Mouse (Mus musculus) lung, embryonic 16.5 days (tissue): ENCODE data around the gene Dusp13. TPM values are rescaled to one million over a fixed set of nuclear protein-coding genes. Genes with fewer than 3 reads are reported as not detected.

Experiments
- ATAC-seq: fragments of 200-750 bp; cut with Nextera tagmentation; 2 replicates; pipeline ENCODE4 v1.8.0; 2017; ENCODE audit warnings: low read depth, mild to moderate bottlenecking, moderate library complexity
- H3K27ac ChIP-seq: fragments of 300-500 bp; sonication (generic); 2 replicates; pipeline ENCODE4 v1.5.1; 2014; ENCODE audit warnings: mild to moderate bottlenecking, control low read depth, low read length
- H3K27me3 ChIP-seq: fragments of 300-500 bp; sonication (generic); 2 replicates; pipeline ENCODE4 v1.6.1; 2014; ENCODE audit warnings: low read depth, low read length, mixed read lengths; ENCODE audit not compliant: control insufficient read depth, insufficient read depth
- H3K36me3 ChIP-seq: fragments of 300-500 bp; sonication (generic); 2 replicates; pipeline ENCODE4 v1.6.1; 2014; ENCODE audit warnings: low read length; ENCODE audit not compliant: control insufficient read depth, insufficient read depth
- H3K4me1 ChIP-seq: fragments of 300-500 bp; sonication (generic); replicated peaks from 2 replicates; pipeline ENCODE4 v1.6.1; 2014; ENCODE audit warnings: low read length, mixed read lengths; ENCODE audit not compliant: control insufficient read depth, insufficient read depth
- H3K4me2 ChIP-seq: fragments of 300-500 bp; sonication (generic); 2 replicates; pipeline ENCODE4 v1.6.1; 2014; ENCODE audit warnings: low read depth, low read length, control low read depth
- H3K4me3 ChIP-seq: fragments of 300-500 bp; sonication (generic); 2 replicates; pipeline ENCODE4 v1.5.1; 2014; ENCODE audit warnings: mild to moderate bottlenecking, low read length, control low read depth
- H3K9ac ChIP-seq: fragments of 300-500 bp; sonication (generic); 2 replicates; pipeline ENCODE4 v1.6.1; 2014; ENCODE audit warnings: low read length, control low read depth
- H3K9me3 ChIP-seq: fragments of 300-500 bp; sonication (generic); 2 replicates; pipeline ENCODE4 v1.6.1; 2016; ENCODE audit warnings: low read length; ENCODE audit not compliant: control insufficient read depth
- WGBS: fragments of 180-500 bp; shearing (Covaris S2); extraction: QIAGEN DNeasy Blood & Tissue Kit; methylation state at CpG from one replicate; pipeline ENCODE4 v1.1.7; 2014; 5-methylcytosine and 5-hydroxymethylcytosine counted together
- polyA plus RNA-seq: library from polyadenylated mRNA; unstranded; fragments of >200 nt; fragmentation: Nextera tagmentation; extraction: Ambion mirVana; gene quantifications from 2 replicates; pipeline ENCODE4 v1.2.1, GENCODE M21; 2015

The Dusp13 gene
- polyA plus RNA-seq, 1 experiment from 2014 or later, result 0.28 TPM

DNA sequence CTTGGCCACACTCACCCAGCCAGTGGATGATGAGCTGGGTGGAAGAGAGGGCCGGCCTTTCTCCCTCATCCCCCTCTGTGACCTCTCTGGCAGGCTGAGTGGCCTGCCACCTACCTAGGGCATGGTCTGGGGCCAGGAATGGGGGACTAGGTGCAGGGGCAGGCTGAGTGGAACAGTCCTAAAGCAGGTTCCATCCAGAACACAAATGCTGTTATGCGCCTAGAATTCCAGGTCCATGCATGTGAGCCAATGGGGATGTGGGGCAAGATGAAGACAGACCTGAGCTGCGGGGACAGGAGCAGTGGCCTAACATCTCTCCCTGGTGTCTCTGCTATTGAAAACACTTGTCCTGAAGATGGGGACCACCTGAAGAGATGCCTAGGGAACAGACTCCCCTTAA is 9.7 kb downstream of the Dusp13 start:
- H3K4me1 ChIP-seq, result no peaks in the 10 kb centered on the region
- no peak overlapping the region for H3K27ac ChIP-seq
- H3K36me3 ChIP-seq, result no peaks in the 10 kb centered on the region
- H3K4me3 ChIP-seq, result no peak overlapping the region
- no peak overlapping the region for H3K9ac ChIP-seq
- H3K27me3 ChIP-seq, result no peaks in the 10 kb centered on the region
- no peak overlapping the region for H3K4me2 ChIP-seq
- ATAC-seq, result peak; percentile 17; the same call in 1 of the 2 replicates
- 92% methylated on average over 3 of the region's 3 CpGs for WGBS
- no peaks in the 10 kb centered on the region for H3K9me3 ChIP-seq

DNA sequence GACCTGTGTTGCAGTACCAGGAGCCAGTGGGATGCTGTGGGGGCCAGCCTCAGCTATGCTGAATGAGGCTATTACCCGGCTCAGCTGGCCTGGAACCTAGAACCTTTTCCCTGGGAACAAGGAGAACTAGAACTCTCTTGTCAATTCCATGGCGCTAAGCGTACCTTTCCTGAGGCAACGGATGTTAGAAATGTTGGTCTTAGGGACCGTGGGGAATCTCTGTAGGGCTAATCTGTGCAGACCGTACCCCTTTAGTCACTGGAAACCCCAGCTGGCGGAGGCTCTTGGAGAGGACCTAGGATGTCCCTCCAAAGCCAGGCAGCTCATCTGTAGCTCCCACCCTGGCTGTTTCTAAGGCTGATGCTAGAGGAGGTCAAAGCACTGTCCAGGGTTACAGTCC is 10.6 kb downstream of the Dusp13 start:
- no peak for ATAC-seq
- Histone ChIP-seq H3K9me3 (no peaks in the 10 kb centered on the region), H3K4me1 (no peaks in the 10 kb centered on the region), H3K27ac (no peak overlapping the region), H3K27me3 (no peaks in the 10 kb centered on the region), H3K4me2 (no peak overlapping the region), H3K9ac (no peak overlapping the region), H3K36me3 (no peaks in the 10 kb centered on the region), H3K4me3 (no peak overlapping the region)
- 94% methylated on average over 7 of the region's 7 CpGs for WGBS

DNA sequence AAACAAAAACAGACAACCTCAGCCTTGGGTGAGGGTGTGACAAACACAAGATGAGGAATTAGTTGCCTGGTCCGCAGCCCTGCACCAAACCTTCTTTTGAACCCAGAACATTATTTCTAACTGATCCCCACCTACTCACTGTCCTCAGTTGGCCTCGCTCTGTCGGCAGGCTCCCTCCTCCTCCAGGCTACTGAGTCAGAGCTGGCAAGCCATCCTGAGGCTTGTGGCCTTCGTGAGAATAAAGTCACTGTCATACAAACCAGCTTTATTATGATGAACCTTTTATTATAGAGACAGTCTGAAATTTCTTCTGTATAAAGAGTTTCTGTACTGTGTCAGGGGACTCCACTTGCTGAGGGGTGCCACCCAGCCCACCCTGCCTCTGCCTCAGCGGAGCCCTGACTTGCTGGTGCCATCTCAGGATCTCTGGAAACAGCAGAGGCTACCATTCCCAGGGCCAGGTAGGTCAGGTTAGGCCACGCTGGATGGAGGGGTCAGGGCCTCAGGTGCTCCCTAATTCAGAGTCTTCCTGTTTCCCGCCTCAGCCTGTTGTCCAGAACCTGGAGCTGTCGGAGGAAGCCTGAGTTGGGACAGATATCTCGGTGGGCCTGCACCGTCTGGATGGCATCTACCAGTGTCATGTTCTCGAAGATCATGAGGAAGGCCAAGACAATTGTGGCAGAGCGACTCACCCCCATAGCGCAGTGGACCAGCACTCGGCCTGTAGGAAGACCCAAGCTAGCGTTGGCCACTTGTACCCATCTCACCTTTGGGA is 17.7 kb downstream of the Dusp13 start:
- no peak overlapping the region for H3K4me2 ChIP-seq
- no peaks in the 10 kb centered on the region for H3K4me1 ChIP-seq
- 87% methylated on average over 15 of the region's 15 CpGs for WGBS
- no peak for ATAC-seq
- no peaks in the 10 kb centered on the region; the same call in 1 of the 2 replicates for H3K9me3 ChIP-seq
- H3K27ac ChIP-seq, result no peak overlapping the region
- no peaks in the 10 kb centered on the region for H3K27me3 ChIP-seq
- H3K9ac ChIP-seq, result no peak overlapping the region
- no peaks in the 10 kb centered on the region for H3K36me3 ChIP-seq
- H3K4me3 ChIP-seq, result no peak overlapping the region

DNA sequence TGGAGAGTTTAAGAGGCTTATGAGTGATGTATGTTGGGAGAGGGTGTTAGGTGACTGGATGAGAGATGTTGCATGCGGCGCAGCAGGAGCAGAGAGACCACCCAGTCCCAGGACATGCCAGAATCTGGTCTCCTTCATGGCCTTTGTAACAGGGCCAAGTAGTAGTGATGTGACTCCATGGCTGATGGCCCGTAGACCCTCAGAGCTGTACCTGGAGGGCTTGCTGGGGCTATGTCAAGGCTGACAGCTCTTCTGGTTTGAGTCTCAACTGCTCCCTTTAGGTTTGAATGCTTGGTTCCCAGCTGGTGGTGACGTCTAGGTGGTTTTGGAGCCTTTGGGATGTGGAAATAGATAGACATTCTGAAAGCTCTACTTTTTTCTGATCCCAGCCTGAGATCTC is 21.0 kb downstream of the Dusp13 start:
- Histone ChIP-seq H3K9ac (no peak overlapping the region), H3K4me3 (no peak overlapping the region), H3K4me2 (no peak overlapping the region), H3K27me3 (no peaks in the 10 kb centered on the region), H3K4me1 (no peaks in the 10 kb centered on the region), H3K27ac (no peak overlapping the region), H3K36me3 (no peaks in the 10 kb centered on the region), H3K9me3 (no peaks in the 10 kb centered on the region; the same call in 1 of the 2 replicates)
- WGBS, result 85% methylated on average over 4 of the region's 4 CpGs
- ATAC-seq, result no peak

DNA sequence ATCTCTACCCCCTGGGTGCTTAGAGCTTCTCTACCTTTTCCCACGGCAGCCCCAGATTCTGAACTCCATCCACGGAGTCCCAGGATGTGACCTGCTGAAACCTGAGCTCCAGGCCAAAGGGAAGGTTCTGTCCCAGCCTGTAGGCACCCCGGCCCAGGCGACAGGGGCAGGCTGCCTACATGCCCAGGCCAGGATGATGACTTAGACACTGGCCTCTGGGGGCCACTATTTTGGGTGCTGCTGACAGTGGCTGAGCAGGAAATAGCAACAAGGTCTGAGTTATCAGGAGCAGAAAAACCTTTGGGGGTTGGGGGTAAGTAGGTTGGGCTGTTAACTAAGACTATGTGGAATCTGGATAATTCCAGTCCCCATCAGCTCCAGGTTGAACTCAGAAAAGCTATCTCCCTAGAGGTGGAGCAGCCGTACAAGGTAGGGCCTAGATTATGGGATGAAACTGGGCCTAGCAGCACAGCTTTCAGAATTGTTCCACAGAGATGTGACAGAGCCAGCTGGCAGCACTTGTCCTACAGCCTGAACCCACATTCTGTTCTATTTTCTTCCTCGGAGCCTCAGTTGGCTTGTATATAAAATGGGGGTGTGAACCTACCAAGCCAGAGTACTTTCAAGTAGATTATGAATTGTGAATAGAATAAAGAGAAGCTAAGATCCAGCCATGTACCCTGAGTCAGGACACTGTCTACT is 21.8 kb downstream of the Dusp13 start:
- no peak overlapping the region for H3K27ac ChIP-seq
- WGBS, result 64% methylated on average over 6 of the region's 6 CpGs
- H3K4me2 ChIP-seq, result no peak overlapping the region
- no peak for ATAC-seq
- no peaks in the 10 kb centered on the region for H3K27me3 ChIP-seq
- no peaks in the 10 kb centered on the region; the same call in 1 of the 2 replicates for H3K9me3 ChIP-seq
- no peak overlapping the region for H3K4me3 ChIP-seq
- H3K9ac ChIP-seq, result no peak overlapping the region
- H3K4me1 ChIP-seq, result no peaks in the 10 kb centered on the region
- H3K36me3 ChIP-seq, result no peaks in the 10 kb centered on the region

DNA sequence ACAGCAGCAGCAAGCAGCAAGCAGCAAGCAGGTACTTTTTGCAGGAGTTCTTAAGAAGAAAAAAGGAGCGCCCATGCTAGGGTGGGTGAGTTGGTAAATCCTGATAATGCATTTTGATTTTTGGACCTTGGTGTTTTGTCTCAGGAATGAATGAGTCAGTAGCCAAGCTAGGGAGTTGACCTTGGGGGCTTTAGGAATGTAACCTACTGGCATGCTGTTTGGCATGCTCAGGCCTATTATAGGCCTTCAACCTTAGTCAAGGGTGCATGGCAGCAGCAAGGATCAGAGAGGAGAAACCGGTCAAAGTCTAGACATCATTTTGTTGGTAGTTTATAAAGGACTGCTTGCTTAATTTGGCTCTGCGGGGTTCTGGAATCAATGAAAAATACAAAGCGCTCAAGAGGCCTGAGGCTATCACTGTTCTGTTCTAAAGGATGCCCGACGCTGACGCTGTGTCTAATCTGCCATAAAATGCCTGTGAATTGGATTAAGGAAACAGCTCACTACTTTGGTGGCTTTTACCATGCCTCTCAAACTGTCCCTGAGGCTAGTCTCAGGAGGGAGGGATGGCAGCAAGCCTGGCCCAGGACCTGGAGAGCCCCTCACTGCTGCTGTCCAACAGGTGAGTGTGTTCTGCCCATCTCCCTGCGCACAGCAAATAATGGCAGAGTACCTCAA is 28.8 kb downstream of the Dusp13 start:
- Histone ChIP-seq H3K9me3 (no peaks in the 10 kb centered on the region), H3K27ac (no peak overlapping the region), H3K36me3 (no peaks in the 10 kb centered on the region), H3K4me3 (no peak overlapping the region), H3K27me3 (no peaks in the 10 kb centered on the region), H3K9ac (no peak overlapping the region), H3K4me1 (peaks cover 5% of the 10 kb centered on the region; the same call in 1 of the 2 replicates), H3K4me2 (no peak overlapping the region)
- no peak for ATAC-seq
- WGBS, result 91% methylated on average over 8 of the region's 8 CpGs

DNA sequence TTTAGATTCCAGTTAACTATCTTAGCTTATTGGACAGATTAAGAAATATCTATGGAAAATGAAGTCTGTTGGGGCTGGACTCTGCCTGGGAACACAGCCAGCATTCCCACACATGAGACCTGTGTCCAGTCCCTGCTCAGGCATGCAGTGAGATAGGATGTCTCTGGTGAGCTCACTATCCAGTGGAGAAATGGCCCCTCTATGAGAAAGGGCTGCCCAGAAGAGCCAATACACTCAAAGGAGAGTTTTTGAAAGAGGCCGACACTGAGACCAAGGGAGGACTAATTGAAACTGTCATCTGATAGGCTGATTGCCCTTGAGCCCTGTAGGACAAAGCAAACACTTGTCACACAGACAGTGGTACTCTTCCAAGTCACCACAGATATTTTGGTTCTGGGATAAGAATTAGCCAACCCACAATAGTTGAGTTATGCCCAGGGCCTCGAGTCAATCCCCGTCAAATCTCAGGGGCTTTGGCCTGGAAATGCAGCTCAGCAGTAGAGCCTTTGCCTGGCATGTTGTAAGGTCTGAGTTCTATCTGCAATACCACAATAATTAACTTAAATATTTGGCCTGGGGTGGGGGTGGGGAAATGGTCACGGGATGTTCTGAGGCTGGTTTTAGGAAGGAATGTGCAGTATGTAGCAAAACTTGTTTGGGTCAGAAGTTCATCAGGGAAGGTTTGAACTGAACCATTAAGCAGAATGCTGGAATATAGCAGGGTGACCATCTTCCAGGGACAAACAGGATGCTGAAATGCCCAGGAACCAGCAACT is 30.4 kb downstream of the Dusp13 start:
- no peak overlapping the region for H3K9ac ChIP-seq
- no peaks in the 10 kb centered on the region for H3K9me3 ChIP-seq
- ATAC-seq, result no peak
- H3K27me3 ChIP-seq, result no peaks in the 10 kb centered on the region
- H3K4me1 ChIP-seq, result peaks cover 5% of the 10 kb centered on the region; the same call in 1 of the 2 replicates
- WGBS, result 57% methylated on average over 4 of the region's 4 CpGs
- H3K4me2 ChIP-seq, result no peak overlapping the region
- no peaks in the 10 kb centered on the region for H3K36me3 ChIP-seq
- no peak overlapping the region for H3K4me3 ChIP-seq
- H3K27ac ChIP-seq, result no peak overlapping the region

DNA sequence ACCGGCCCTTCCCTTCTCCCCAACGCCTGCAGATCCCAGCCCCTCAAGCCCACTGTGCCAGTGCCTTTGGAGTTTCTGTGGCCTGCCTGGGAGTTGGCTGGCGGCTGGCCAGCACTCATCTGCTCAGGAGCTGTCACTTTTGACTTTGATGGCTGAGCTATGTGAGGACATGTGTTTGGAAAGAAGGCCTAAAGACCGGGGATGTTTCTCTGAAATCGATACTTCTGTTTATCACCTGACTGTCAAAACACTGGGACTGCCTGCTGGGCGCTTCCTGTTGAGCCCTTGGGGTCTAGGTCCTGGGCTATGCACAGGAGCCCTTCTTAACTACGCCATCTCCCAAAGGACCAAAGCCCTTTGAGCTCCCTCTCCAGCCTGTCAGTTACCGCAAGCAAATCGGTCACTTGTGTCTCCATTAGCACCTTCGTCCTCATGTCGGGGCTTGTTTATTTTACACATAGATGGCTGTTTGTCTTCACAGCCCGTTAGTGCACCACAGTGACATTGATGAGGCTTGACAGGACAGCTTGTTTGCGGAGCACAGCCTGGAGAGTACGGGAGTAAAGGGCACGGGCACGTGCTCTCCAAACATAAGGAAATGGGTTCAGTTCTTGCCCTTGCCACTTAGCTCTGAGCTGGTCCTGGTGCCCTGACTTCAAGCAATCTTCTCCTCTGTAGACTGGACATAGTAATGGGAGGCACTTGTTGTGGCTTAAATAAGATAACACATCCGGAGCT is 31.2 kb downstream of the Dusp13 start:
- H3K9ac ChIP-seq, result no peak overlapping the region
- H3K4me3 ChIP-seq, result no peak overlapping the region
- H3K36me3 ChIP-seq, result no peaks in the 10 kb centered on the region
- peaks cover 5% of the 10 kb centered on the region; the same call in 1 of the 2 replicates for H3K4me1 ChIP-seq
- no peak for ATAC-seq
- no peaks in the 10 kb centered on the region for H3K27me3 ChIP-seq
- no peak overlapping the region for H3K27ac ChIP-seq
- no peak overlapping the region for H3K4me2 ChIP-seq
- WGBS, result 12% methylated on average over 17 of the region's 17 CpGs
- H3K9me3 ChIP-seq, result no peaks in the 10 kb centered on the region
